Mouse (Mus musculus) bone marrow macrophage, adult 2 months (primary cell): ENCODE data around the gene Gpbp1l1.

Source experiments
- CTCF ChIP-seq: IDR thresholded peaks from 2 replicates; pipeline ENCODE4 v1.5.1; 2012; ENCODE audit warnings: low read depth, mild to moderate bottlenecking, low read length, moderate library complexity
- POLR2A ChIP-seq: IDR thresholded peaks from 2 replicates; pipeline ENCODE4 v1.6.1; 2012; ENCODE audit warnings: mild to moderate bottlenecking, low read depth, low read length, borderline replicate concordance

- TF ChIP-seq POLR2A (no peak), CTCF (no peak)
These were observed 7.0 kb upstream of the Gpbp1l1 start for GRCm38 (mm10) chr4:116550432-116550831.
